Mouse (Mus musculus) G1E (cell line): ENCODE measurements around the gene Il1rapl2.

Source experiments
- CTCF ChIP-seq: IDR thresholded peaks from 2 replicates; pipeline ENCODE4 v1.5.1; 2012; ENCODE audit warnings: low read depth, low read length, inconsistent platforms, mixed read lengths
- POLR2AphosphoS5 ChIP-seq: IDR thresholded peaks from 2 replicates; pipeline ENCODE4 v1.6.1; 2012; ENCODE audit warnings: low read depth, low read length, inconsistent platforms; ENCODE audit not compliant: insufficient replicate concordance

- no peak for TF ChIP-seq CTCF
- no peak for TF ChIP-seq POLR2AphosphoS5
Observed at GRCm38 (mm10) chrX:138103954-138104353, 533.5 kb downstream of the Il1rapl2 start.
